Mouse (Mus musculus): ENCODE results near the gene Pgap3.

Pgap3 gene

DNA sequence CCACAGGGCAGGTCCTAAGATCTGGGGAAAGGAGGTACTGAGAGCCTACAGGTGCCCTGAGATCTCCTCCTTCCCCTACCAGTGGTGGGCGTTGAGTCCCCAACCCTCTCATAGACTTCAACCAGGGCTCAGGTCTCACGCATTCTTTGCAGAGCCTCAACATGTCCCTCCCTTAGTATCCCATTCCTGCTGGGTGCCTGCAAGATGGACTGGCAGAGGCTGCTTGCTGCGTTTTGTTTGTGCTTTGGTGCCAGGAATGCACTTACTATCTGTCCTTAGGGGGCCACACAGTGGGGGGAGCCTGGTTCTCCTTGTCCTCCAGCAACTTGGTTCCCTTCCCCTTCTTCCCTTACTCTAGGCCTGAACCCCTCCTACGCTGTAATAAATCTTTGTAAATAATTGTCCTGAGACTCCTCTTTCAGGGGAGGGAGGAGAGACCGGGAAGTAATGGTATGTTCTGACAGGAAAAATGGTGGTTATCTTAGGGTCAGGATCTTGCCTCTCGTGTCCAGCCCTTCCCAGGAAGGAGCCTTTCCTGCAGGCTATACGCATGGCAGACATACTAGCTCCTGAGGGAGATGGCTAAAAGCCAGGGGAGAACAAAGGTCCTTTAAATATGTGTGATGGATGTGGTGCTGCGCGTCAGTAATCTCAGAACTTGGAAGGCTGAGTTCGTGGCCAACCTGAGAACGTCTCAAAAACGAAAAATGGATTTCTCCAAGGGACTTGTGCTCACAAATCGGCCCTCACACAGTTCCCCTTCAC, 42.7 kb downstream of the Pgap3 start:
- no peak for DNase-seq (ENCODE audit: extremely low read depth, low read depth, low spot score)

GRCm38 (mm10) chr11:98356625-98357394, 43.5 kb downstream of the Pgap3 start:
- no peak for DNase-seq (ENCODE audit: extremely low read depth, low read depth, low spot score)

GRCm38 (mm10) chr11:98355732-98356299, 44.5 kb downstream of the Pgap3 start:
- DNase-seq (ENCODE audit: extremely low read depth, low read depth, low spot score), result no peak

- DNase-seq (ENCODE audit: extremely low read depth, low read depth, low spot score), result no peak
These were observed 45.8 kb downstream of the Pgap3 start for GRCm38 (mm10) chr11:98354445-98354844.

DNA sequence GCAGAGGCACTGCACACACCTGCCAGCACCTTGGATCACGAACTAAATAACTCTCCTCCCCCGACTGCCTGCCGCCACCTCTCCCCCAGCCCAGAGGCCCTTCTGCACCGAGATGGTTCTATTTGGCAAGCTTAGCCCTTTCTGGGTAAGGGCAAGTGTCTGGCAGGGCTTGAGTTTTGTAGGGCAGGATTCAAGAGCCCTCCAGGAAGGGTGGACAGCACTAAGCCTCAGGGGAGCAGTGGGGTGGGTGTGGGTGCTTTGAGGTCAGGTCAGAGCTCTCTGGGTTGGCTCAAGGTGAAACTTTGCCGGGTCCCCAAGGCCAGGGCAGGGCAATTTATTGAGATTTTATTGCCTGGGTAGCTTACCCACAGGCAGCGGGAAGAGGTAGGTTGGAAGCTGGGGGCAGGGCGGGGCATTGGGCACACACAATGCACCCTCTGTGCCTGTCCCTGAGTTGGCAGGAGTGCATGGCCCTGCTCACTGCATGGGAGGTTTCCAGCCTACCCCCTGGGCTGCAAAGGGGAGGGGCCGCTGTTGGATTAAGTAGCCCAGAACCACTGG, 46.6 kb downstream of the Pgap3 start:
- DNase-seq (ENCODE audit: extremely low read depth, low read depth, low spot score), result no peak

DNA sequence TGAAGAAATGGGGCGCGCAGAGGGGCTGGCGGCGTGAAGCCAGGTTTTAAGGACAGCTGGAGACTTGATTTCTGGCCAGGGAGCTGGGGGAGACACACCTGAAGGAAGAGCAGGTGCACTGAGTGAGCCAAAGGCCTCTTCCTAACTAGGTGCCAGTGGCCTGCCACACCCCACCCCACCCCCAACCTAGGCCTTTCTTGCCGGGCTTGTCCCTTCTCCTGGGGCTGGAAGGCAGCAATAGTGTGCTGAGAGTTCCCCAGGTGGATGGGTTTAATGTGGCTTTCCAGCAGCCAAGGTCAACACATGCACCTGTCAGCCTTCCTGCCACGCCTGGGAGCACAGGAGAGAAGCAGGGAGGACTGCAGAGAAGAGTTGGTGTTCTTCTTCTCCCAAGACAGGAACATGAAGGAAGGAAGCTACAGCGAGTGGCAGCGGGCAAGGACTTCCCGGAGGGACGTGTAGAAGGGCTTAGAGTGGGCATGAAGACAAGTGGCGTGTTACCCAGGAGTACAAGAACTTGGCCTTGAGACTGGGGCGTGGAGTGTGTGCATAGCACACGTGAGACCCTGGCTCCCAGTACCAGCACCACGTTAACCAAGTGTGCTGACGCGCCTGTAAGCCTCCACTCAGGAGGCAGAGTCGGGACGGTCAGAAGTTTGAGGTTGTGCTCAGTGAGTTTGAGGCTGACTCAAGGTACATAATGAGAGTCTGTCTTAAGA, 47.9 kb downstream of the Pgap3 start:
- no peak for DNase-seq (ENCODE audit: extremely low read depth, low read depth, low spot score)

DNA sequence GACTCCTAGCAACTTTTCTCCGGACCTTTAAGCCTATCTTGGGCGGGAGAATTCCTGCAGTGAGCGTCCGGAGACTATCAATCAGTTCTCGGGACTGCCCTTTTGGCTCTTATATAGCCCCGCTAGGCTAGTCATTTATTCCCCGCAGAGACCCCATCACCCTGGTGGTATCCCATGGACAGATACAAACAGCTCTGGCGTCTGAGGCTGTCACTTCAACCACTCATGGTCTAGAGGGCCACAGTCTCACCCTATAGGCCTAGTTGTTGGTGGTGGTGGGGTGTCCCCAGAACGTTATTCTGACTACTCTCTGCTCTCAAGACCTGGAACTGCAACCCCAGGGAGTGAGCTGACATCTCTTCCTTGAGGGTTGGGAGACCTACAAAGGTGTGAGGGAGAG, 51.0 kb downstream of the Pgap3 start:
- DNase-seq (ENCODE audit: extremely low read depth, low read depth, low spot score), result no peak

GRCm38 (mm10) chr11:98348083-98348961, 52.0 kb downstream of the Pgap3 start, which contains the start of gene Ppp1r1b:
TSS of gene Ppp1r1b (plus strand) at chr11:98348404.
- DNase-seq (ENCODE audit: extremely low read depth, low read depth, low spot score), result no peak

DNA sequence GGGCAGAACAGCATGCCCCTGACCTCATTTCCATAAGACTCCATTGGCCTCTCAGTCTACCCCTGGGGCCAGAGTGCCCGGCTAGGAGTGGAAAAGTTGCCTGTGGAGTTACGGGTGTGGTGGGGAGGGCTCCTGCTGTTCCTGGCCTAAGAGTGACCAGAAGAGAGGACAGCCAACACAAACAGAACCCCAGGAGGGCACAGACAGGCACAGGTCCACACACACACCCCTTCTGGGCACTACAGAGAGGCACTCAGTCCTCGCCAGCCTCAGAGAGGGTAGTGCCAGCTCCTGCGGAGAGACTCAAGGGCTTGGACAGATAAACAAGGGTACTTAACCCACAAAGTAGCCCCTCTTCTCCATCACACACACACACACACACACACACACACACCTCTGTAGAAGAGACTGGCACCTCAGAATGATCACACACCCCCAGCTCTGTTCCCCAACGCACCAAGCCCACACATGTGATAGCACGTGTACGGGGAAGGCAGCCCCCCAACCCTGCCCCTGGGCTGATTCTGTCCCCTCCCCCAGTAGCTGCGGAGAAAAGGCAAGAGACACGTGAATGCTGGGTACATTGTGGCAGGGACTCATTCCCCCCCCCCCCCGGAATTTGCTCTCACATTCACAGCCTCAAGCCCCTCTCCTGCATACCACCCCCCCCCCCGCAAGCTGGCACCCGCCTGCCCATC, 52.8 kb downstream of the Pgap3 start:
- no peak for DNase-seq (ENCODE audit: extremely low read depth, low read depth, low spot score)

DNA sequence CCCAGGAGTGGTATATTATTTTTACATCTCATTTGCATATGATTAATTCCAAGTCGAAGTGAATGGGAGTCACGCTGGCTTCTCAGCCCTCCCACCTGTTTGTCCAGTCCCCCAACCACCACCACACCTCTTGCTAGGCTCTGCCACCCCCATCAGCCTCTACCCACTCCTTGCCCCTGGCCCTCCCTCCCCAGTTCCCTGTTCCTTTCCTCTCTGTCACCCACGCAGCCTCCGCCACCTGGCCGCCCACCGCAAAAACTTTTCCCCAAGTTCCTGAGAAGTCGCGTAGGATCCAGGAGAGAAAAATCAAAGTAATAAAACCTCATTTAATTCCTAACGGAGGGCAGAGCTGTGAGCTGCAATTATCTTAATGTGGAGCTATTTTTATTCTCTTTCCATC, 54.1 kb downstream of the Pgap3 start:
- no peak for DNase-seq (ENCODE audit: extremely low read depth, low read depth, low spot score)

GRCm38 (mm10) chr11:98345253-98345652, 55.0 kb downstream of the Pgap3 start:
- DNase-seq (ENCODE audit: extremely low read depth, low read depth, low spot score), result no peak

GRCm38 (mm10) chr11:98342000-98342945, 58.0 kb downstream of the Pgap3 start:
- DNase-seq (ENCODE audit: extremely low read depth, low read depth, low spot score), result no peak

GRCm38 (mm10) chr11:98341174-98341573, 59.1 kb downstream of the Pgap3 start:
- no peak for DNase-seq (ENCODE audit: extremely low read depth, low read depth, low spot score)

GRCm38 (mm10) chr11:98340597-98340996, 59.7 kb downstream of the Pgap3 start:
- DNase-seq (ENCODE audit: extremely low read depth, low read depth, low spot score), result no peak

- no peak for DNase-seq (ENCODE audit: extremely low read depth, low read depth, low spot score)
These were observed 60.5 kb downstream of the Pgap3 start for GRCm38 (mm10) chr11:98339679-98340287.

GRCm38 (mm10) chr11:98339071-98339501, 61.2 kb downstream of the Pgap3 start:
- DNase-seq (ENCODE audit: extremely low read depth, low read depth, low spot score), result no peak
